Mouse (Mus musculus) adrenal gland, postnatal 4 days (tissue): ENCODE data around the gene Leng9. TPM values are rescaled to one million over a fixed set of nuclear protein-coding genes. Genes with fewer than 3 reads are reported as not detected.
"Not testable (repeated sequence)": the region's sequence is repeated elsewhere in the genome, so short reads cannot be mapped to it uniquely, and the experiment has no call there.

ENCODE experiments used
- DNase-seq, 2 experiments: peaks; one replicate each; pipeline ENCODE4 v3.0.0; 2021 to 2022; ENCODE audit warnings: low spot score in 2 of 2, mixed read lengths in 2 of 2
- long read RNA-seq, 2 experiments: library from polyadenylated mRNA; stranded (forward); transcript quantifications; one replicate each; pipeline ENCODE4 v2.0.0; 2021
- total RNA-seq, 2 experiments: library from RNA; stranded (reverse); gene quantifications; 2 replicates each; pipeline ENCODE4 v1.2.3; 2021

Gene Leng9
- 1 to 10 TPM; 8.2 to 9.3 TPM for total RNA-seq
- long read RNA-seq, experiment 1, transcript Leng9-201 (1 exons, 2,460 nt), result major isoform, 7 of 7 reads
- long read RNA-seq, experiment 1, partial matches to known transcripts, result 0 of 7 reads
- long read RNA-seq, experiment 1, other reads (novel, unspliced or antisense), result 0 of 7 reads
- long read RNA-seq, experiment 2, transcript Leng9-201 (1 exons, 2,460 nt), result major isoform, 12 of 12 reads
- long read RNA-seq, experiment 2, partial matches to known transcripts, result 0 of 12 reads
- long read RNA-seq, experiment 2, other reads (novel, unspliced or antisense), result 0 of 12 reads

DNA sequence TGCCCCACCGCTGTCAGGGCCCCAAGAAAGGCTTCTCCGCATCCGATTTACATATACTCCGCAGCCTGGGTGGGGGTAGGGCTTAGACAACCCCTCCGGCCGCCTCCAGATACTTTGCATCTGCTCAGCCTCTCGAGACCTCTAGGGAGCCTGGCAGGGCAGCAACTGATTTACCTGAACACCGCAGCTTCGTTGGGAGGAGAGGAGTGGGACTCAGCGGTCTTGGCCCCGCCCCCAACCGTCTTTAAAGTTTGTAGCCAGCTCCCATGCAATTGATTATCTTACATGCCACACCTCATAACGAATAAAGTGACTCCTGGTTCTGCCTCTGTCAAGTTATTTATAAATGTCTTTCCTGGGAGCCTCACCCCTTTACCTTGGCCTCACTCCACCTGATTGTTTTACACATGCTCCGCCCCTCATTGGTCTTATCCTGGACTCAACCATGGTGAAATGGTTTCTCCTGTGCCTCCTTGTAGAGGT lies at the start of gene Leng9:
Leng9 (minus strand) TSS at position 316 of the 483 bp plus-strand sequence.
- DNase-seq, result no peak

GRCm38 (mm10) chr7:4178438-4178837 lies 28.3 kb upstream of the Leng9 start:
- DNase-seq, result peak in 1 of 2 experiments; percentile 34

DNA sequence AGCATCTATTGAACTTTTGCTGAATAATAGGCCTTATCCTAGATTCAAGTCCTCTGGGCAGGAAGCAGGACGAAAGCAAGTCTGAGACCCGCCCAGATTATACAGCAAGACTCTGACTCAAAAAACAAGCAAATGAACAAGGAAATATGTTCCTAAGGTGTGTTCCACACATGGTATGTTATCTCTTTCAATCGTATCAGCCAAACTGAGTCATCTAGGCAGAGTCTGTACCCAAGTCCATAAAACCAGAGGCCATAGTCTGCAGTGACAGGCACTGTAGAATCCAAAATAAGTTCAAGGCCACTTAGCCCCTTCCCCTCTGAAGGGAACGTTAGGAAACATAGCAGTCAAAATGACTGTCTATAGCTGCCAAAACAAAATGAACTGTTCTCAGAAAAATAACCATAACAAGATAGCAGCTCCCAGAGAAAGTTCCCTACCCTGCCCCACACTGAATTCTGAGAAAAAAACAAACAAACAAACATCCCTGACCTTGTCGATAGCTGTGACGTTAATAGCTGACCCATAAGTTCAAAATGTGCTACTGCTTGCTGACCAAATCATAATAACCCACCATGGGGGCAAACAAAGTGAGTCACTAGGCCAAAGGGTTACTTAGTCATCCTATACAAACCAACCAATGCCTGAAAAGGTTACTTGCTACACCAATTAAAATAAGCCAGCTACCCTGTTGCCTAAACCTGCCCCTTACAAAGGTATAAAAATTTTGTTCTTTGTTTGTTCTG lies 20.2 kb upstream of the Leng9 start:
- DNase-seq, result no peak

- no peak for DNase-seq
Observed at GRCm38 (mm10) chr7:4167098-4167497, 16.9 kb upstream of the Leng9 start.

DNA sequence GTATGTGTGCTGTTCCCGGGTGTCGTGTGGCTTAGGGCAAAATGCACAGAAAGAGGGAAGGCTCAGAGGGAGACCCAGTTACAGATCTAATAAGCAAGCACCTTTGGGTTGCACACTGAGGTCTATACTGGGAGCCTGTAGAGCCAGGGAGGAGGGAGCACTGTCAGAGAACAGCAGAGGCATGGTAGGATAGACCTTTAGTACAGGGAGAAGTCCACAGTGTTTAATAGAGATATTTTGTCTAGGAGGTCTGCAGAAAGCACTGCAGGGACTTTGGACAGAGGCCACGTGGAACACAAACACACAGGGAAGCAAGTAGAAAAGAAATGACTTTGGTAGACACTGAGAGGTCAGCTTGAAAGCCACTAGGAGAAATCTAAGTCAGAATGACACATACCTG lies 15.1 kb upstream of the Leng9 start:
- DNase-seq, result no peak

- no peak for DNase-seq
Observed at GRCm38 (mm10) chr7:4164090-4164910, 14.1 kb upstream of the Leng9 start, which contains the start of gene Cdc42ep5. TSS of gene Cdc42ep5 (minus strand) at chr7:4164860.

- no peak for DNase-seq
Observed at GRCm38 (mm10) chr7:4163571-4164072, 13.4 kb upstream of the Leng9 start.

- DNase-seq, result not testable (repeated sequence)
Observed at GRCm38 (mm10) chr7:4161596-4161995, 11.4 kb upstream of the Leng9 start.

DNA sequence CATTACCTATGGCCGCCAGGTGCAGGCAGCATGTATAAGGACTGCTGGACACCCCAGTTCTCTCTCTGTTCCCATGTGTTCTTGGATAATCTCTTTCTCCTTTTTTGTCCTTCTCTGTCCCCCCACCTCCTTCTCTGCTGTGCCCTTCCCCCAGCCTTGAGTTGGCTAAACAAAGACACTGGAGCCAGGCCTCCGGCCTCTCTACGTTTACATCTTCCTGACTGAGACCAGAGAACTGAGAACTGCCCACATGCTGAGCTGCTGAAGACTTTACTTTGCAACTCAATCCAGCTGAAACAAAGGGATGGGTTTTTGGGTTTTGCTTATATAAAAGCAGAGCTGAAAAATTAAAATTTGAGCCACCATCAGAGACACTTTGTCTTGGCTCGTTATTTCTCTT lies 4.8 kb upstream of the Leng9 start:
- DNase-seq, result no peak

- DNase-seq, result no peak
Observed at GRCm38 (mm10) chr7:4154356-4154755, 4.2 kb upstream of the Leng9 start.

GRCm38 (mm10) chr7:4151241-4151640 lies 1.1 kb upstream of the Leng9 start:
- no peak for DNase-seq

GRCm38 (mm10) chr7:4150811-4151221 lies 642 bp upstream of the Leng9 start:
- no peak for DNase-seq

DNA sequence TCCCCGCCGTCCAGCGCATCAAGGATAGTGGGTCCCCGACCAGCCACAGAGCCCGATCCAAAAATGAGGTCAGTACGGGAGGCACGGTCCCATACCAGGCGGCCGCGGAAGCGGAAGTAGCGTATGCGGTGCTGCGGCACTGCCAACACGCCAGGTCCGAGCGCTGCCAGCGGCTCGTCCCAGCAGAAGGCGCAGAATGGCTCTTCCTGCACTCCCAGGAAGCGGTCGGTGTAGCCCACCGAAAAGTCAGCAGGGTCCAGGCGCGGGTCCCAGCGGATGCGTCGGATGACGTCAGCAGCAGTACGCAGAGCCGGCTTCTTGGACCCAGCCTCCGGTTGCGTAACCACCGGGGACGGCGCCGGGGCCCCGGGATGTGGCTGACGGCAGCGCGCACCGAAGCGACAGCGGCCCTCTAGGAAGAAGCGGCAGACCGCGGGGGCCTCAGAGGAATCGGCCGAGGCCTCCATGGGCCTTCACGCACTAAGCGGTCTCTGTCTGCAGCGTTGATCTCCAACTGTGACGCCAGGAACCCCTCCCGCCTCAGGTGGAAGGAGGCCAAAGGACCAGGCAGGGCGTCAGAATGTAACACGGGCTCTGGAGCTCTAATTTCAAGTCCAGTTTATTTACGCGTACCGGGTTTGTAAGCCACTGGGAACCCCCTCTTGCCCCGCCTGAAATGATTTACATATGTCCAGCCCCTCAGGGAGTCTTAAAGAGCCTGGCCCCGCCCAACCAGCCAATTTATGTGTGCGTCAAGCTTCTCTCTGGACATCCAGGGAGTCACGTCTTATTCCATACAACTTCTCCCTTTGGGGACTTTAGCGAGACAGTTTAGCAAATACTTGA lies 742 bp downstream of the Leng9 start:
- DNase-seq, result peak; percentile 57 to 62

DNA sequence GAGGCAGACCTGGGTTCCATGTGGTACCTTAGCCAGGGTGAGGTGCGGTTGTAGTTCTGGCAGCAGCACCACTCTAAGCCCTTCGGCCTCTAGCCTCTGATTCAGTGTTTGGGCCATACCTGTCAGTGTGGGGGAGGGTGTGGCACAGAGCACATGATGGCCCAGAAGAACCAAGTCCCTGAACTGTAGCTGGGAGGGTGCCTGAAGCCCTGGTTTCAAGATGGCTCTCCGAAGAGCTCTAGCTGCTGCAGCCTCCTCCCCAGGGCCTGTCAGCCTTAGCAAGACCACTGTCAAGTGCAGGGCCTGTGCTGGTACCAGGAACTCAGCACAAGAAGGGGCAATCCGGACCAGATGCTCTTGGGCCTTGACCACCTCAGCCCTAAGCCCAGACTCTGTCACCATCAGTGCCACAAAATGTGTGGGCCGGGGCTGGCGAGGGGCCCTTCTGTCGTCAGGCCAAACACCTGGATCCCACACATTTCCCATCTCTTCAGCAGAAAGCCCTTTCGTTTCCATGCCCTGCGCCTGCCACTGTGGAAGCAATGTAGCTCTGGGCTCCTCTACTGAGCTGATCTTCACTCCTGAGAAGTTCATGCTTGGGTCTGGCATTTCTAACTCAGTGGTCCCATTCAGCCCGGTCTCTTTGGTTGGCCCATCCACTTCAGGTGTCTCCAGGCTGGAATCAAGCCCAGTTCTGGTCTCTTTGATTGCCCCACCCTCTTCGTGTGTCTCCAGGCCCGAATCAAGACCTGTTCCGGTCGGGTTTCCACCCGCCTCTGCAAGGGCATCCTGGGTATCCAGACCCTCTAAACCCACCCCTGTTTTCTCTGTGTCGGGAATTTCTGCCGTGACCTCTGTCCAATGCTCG lies 1.6 kb downstream of the Leng9 start:
- no peak for DNase-seq

- no peak for DNase-seq
Observed at GRCm38 (mm10) chr7:4147836-4148235, 2.3 kb downstream of the Leng9 start.

DNA sequence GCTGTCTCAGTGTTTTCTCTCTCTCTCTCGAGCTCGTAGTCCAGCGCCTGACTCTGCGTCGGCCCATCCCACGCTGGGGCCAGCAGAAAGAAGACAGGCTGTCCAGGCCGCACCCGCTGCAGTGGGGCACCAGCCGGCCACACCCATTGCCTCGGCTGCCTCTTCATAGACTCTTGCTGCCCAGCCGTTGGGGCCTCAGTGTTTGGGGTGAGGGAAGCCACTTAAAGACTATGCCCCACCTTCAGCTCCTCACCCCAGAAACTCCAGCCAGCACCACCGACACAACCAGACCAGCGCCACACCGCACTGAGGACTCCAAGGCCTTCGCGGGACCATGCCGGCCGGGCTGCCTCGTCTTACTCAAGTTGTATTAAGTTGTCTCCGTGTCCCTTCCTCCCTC lies 2.8 kb downstream of the Leng9 start:
- DNase-seq, result no peak

DNA sequence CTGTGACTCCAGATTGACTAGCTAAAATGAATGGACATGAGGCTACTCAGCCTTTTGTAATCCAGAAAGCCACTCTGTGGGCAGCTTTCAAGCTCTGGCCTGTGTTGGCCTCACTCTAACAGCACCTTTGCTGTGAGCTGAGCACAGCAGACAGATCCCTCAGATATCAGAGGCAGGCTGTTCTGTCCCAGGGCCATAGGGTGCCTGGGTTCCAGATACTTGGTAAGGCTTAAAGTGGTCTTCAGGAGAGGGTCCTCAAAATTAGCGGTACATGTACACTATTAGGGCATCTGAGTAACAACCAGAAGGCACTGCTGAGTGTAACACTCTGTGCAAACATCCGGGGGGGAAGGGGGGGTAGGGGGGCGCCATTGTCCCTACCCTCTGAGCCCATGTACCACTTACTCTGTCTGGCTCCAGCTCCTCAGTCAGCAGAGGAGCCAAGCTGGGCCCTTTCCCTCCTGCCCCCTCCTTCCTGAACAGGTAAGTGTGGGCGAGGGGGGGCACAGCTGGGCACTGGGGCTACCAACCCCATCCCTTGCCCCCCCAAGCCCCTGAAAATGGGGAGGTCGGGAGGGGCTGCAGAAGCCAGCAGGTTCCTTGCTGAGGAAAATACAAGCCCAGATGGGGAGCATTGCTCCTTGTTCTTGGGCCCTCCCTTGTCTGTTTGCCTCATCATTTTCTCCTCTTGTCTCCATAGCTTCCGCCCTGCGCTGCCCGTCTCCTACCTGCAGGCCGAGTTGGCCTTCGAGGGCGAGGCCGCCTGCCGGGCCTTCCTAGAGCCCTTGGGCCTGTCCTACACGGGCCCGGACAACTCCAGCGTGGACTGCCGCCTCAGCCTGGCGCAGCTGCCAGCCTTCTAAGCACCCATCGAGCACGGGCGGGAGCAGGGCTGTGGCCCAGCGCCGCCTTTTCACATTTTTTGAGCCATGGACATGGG lies 3.7 kb downstream of the Leng9 start:
- DNase-seq, result no peak

DNA sequence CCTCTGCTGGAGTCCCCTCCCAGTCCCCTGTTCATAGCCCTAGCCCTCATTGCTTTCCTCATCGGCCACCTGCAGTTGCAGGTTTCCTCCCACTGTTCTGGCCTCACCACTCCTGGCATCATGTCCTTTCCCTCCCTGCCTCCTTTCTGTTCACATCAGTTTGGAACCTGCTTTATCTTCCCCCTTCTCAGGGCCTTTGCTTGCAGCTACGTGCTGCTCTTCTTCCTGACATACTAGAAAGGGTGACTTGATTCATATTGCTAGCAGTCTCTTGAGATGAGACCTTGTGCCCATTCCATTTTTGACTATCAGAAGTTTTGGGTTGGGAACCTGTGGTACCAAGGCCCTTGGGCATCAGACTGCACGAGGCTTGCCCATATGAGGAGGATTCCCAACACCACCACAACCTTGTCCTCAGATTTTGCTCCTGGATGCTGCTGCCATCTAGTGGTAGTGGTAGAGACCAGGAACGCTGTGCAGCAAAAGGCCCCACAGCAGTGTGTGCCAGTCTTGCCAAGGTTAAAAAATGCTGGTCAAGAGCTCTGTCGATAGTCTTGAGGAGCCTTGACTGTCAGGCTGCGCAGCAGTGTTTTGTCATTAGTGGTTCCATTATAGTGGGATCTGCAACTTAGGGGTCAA lies 4.5 kb downstream of the Leng9 start:
- no peak for DNase-seq
